Mouse (Mus musculus): ENCODE measurements at regions not wholly inside any gene's neighbourhood (a gene's known extent, or its start where the extent isn't known, plus 50 kb on each side); places are given as distances from the start of the nearest gene placed in this dataset.

- no peak for TF ChIP-seq POLR2A (IDR thresholded peaks at IDR 0.05; ENCODE audit: insufficient read depth, low read length)
- TF ChIP-seq CTCF (IDR thresholded peaks at IDR 0.05; ENCODE audit: low read depth, low read length): no peak
Observed at GRCm38 (mm10) chr4:142303374-142304020, 64.3 kb upstream of the Kazn start.
